Mouse (Mus musculus) fat pad, adult 2 months (tissue): ENCODE results near the gene Fam124a.
"Not testable (repeated sequence)": the region's sequence is repeated elsewhere in the genome, so short reads cannot be mapped to it uniquely, and the experiment has no call there.

Experiments
- DNase-seq: peaks from one replicate; pipeline ENCODE4 v3.0.0-alpha.2; 2011; ENCODE audit warnings: low read depth, low spot score; ENCODE audit errors: extremely low read depth

Fam124a gene

GRCm38 (mm10) chr14:62555309-62555829 is at the start of gene Fam124a:
Gene Fam124a, plus strand, starts transcription at chr14:62555737.
- DNase-seq, result no peak

- no peak for DNase-seq
These were observed 49.3 kb upstream of the Fam124a start for GRCm38 (mm10) chr14:62506261-62506660.

- no peak for DNase-seq
These were observed 46.2 kb upstream of the Fam124a start for GRCm38 (mm10) chr14:62509350-62509749.

- DNase-seq, result no peak
These were observed 42.7 kb upstream of the Fam124a start for GRCm38 (mm10) chr14:62512845-62513244.

- DNase-seq, result no peak
These were observed 24.6 kb upstream of the Fam124a start for GRCm38 (mm10) chr14:62530951-62531350.

GRCm38 (mm10) chr14:62536127-62536526 is 19.4 kb upstream of the Fam124a start:
- no peak for DNase-seq

GRCm38 (mm10) chr14:62536988-62537387 is 18.5 kb upstream of the Fam124a start:
- DNase-seq, result no peak

- DNase-seq, result no peak
These were observed 15.7 kb upstream of the Fam124a start for GRCm38 (mm10) chr14:62539834-62540233.

GRCm38 (mm10) chr14:62541751-62542150 is 13.8 kb upstream of the Fam124a start:
- no peak for DNase-seq

- DNase-seq, result no peak
These were observed 9.2 kb upstream of the Fam124a start for GRCm38 (mm10) chr14:62546296-62546695.

- DNase-seq, result no peak
These were observed 8.8 kb upstream of the Fam124a start for GRCm38 (mm10) chr14:62546746-62547145.

- DNase-seq, result no peak
These were observed 5.4 kb upstream of the Fam124a start for GRCm38 (mm10) chr14:62550121-62550520.

GRCm38 (mm10) chr14:62552771-62553170 is 2.8 kb upstream of the Fam124a start:
- no peak for DNase-seq

GRCm38 (mm10) chr14:62553786-62554185 is 1.8 kb upstream of the Fam124a start:
- DNase-seq, result no peak

GRCm38 (mm10) chr14:62555840-62556810 is 588 bp downstream of the Fam124a start:
- no peak for DNase-seq

- DNase-seq, result no peak
These were observed 1.6 kb downstream of the Fam124a start for GRCm38 (mm10) chr14:62557111-62557510.

- DNase-seq, result no peak
These were observed 6.6 kb downstream of the Fam124a start for GRCm38 (mm10) chr14:62561875-62562748.

GRCm38 (mm10) chr14:62563679-62564078 is 8.1 kb downstream of the Fam124a start:
- DNase-seq, result no peak

- not testable (repeated sequence) for DNase-seq
These were observed 11.3 kb downstream of the Fam124a start, which contains the start of gene Gm4131 for GRCm38 (mm10) chr14:62566821-62567220. Gene Gm4131, minus strand, starts transcription at chr14:62566921.

- no peak for DNase-seq
These were observed 13.9 kb downstream of the Fam124a start for GRCm38 (mm10) chr14:62569463-62569862.

- no peak for DNase-seq
These were observed 14.8 kb downstream of the Fam124a start for GRCm38 (mm10) chr14:62570299-62570698.
